Mouse (Mus musculus) midbrain, postnatal 0 days (tissue): ENCODE measurements at regions not wholly inside any gene's neighbourhood (a gene's known extent, or its start where the extent isn't known, plus 50 kb on each side); places are given as distances from the start of the nearest gene placed in this dataset.

ENCODE experiments used
- ATAC-seq: fragments of 200-750 bp; cut with Nextera tagmentation; 2 replicates; pipeline ENCODE4 v1.8.0; 2017; ENCODE audit warnings: moderate number of reproducible peaks, mild to moderate bottlenecking, moderate TSS enrichment, moderate library complexity; ENCODE audit not compliant: low FRiP score
- DNase-seq: peaks from one replicate; pipeline ENCODE4 v3.0.0-alpha.2; 2015; ENCODE audit warnings: low spot score
- H3K27ac ChIP-seq: fragments of 300-500 bp; sonication (generic); 2 replicates; pipeline ENCODE4 v1.5.1; 2014; ENCODE audit warnings: low read depth, mild to moderate bottlenecking, low read length, mixed read lengths
- H3K27me3 ChIP-seq: fragments of 300-500 bp; sonication (generic); 2 replicates; pipeline ENCODE4 v1.6.1; 2014; ENCODE audit warnings: low read length, control low read depth, mixed read lengths; ENCODE audit not compliant: insufficient read depth
- H3K36me3 ChIP-seq: fragments of 300-500 bp; sonication (generic); 2 replicates; pipeline ENCODE4 v1.6.1; 2014; ENCODE audit warnings: low read length, control low read depth, mixed read lengths; ENCODE audit not compliant: insufficient read depth
- H3K4me1 ChIP-seq: fragments of 300-500 bp; sonication (generic); 2 replicates; pipeline ENCODE4 v1.6.1; 2014; ENCODE audit warnings: mild to moderate bottlenecking, control low read depth, antibody characterized with exemption, low read length, mixed read lengths; ENCODE audit not compliant: insufficient read depth
- H3K4me2 ChIP-seq: fragments of 300-500 bp; sonication (generic); 2 replicates; pipeline ENCODE4 v1.6.1; 2014; ENCODE audit warnings: low read depth, mild to moderate bottlenecking, low read length, mixed read lengths; ENCODE audit not compliant: poor library complexity, severe bottlenecking
- H3K4me3 ChIP-seq: fragments of 300-500 bp; sonication (generic); 2 replicates; pipeline ENCODE4 v1.5.1; 2014; ENCODE audit warnings: low read depth, mild to moderate bottlenecking, low read length, moderate library complexity
- H3K9ac ChIP-seq: fragments of 300-500 bp; sonication (generic); replicated peaks from 2 replicates; pipeline ENCODE4 v1.6.1; 2014; ENCODE audit warnings: mild to moderate bottlenecking, low read length, moderate library complexity, mixed read lengths; ENCODE audit not compliant: poor library complexity, severe bottlenecking
- H3K9me3 ChIP-seq: fragments of 300-500 bp; sonication (generic); 2 replicates; pipeline ENCODE4 v1.6.1; 2016; ENCODE audit warnings: low read length, control low read depth
- CTCF ChIP-seq: IDR thresholded peaks from 2 replicates; pipeline ENCODE4 v1.5.1; 2016; ENCODE audit warnings: antibody characterized with exemption, mild to moderate bottlenecking
- WGBS: fragments of 180-500 bp; shearing (Covaris S2); extraction: QIAGEN DNeasy Blood & Tissue Kit; methylation state at CpG from one replicate; pipeline ENCODE4 v1.1.7; 2014; 5-methylcytosine and 5-hydroxymethylcytosine counted together

DNA sequence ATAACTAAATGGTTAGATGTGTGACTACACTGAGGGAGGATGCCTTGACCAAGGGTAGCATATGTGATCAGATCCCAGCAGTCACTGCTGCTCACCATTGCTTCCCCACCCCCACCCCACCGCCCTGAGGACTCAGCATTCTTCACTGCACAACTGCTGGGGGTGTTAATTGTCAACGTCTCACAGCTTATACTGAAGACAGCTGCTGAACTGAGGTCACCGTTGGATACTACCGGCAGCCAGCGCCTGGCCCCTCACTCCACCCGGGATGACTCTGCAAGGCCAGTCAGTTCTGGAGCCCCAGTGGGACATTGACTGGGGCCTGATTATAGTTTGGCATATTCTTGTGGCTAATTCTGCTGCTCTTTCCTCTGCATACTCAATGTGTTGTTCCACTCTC is 87.0 kb upstream of the 1700024P04Rik start:
- Histone ChIP-seq H3K9me3 (no peaks in the 10 kb centered on the region), H3K27me3 (no peaks in the 10 kb centered on the region), H3K4me3 (no peak overlapping the region), H3K36me3 (no peaks in the 10 kb centered on the region), H3K4me1 (no peaks in the 10 kb centered on the region; the same call in 1 of the 2 replicates), H3K4me2 (no peak overlapping the region), H3K9ac (no peak overlapping the region), H3K27ac (no peak overlapping the region)
- DNase-seq (no peak), ATAC-seq (no peak)
- no peak for TF ChIP-seq CTCF
- 47% methylated on average over 6 of the region's 6 CpGs for WGBS

- Histone ChIP-seq H3K27me3 (no peaks in the 10 kb centered on the region), H3K9ac (no peak overlapping the region), H3K27ac (no peak overlapping the region), H3K36me3 (no peaks in the 10 kb centered on the region), H3K4me3 (no peak overlapping the region), H3K4me2 (no peak overlapping the region), H3K4me1 (no peaks in the 10 kb centered on the region; the same call in 1 of the 2 replicates), H3K9me3 (no peaks in the 10 kb centered on the region)
- WGBS, result 66% methylated on average over 10 of the region's 10 CpGs
- DNase-seq, result peak; percentile 37
- ATAC-seq, result no peak
- TF ChIP-seq CTCF, result no peak
Observed at GRCm38 (mm10) chr13:99069767-99070166, 85.4 kb upstream of the 1700024P04Rik start.

- H3K27me3 ChIP-seq, result no peaks in the 10 kb centered on the region
- H3K9me3 ChIP-seq, result no peaks in the 10 kb centered on the region
- H3K4me3 ChIP-seq, result no peak overlapping the region
- no peak overlapping the region for H3K27ac ChIP-seq
- WGBS, result 90% methylated on average over 1 of the region's 1 CpGs
- no peaks in the 10 kb centered on the region; the same call in 1 of the 2 replicates for H3K4me1 ChIP-seq
- no peak overlapping the region for H3K9ac ChIP-seq
- no peaks in the 10 kb centered on the region for H3K36me3 ChIP-seq
- no peak for DNase-seq
- H3K4me2 ChIP-seq, result no peak overlapping the region
- TF ChIP-seq CTCF, result no peak
- no peak for ATAC-seq
Observed at GRCm38 (mm10) chr13:99067504-99067903, 83.1 kb upstream of the 1700024P04Rik start.

GRCm38 (mm10) chr13:99063431-99063830 is 79.1 kb upstream of the 1700024P04Rik start:
- Histone ChIP-seq H3K36me3 (no peaks in the 10 kb centered on the region), H3K9ac (no peak overlapping the region), H3K9me3 (no peaks in the 10 kb centered on the region), H3K4me3 (no peak overlapping the region), H3K4me2 (no peak overlapping the region), H3K4me1 (no peaks in the 10 kb centered on the region), H3K27me3 (no peaks in the 10 kb centered on the region), H3K27ac (no peak overlapping the region)
- TF ChIP-seq CTCF, result no peak
- 72% methylated on average over 4 of the region's 4 CpGs for WGBS
- no peak for DNase-seq
- no peak for ATAC-seq

GRCm38 (mm10) chr13:99062936-99063335 is 78.6 kb upstream of the 1700024P04Rik start:
- no peak overlapping the region for H3K27ac ChIP-seq
- no peak overlapping the region for H3K4me3 ChIP-seq
- no peaks in the 10 kb centered on the region for H3K9me3 ChIP-seq
- ATAC-seq, result no peak
- H3K4me2 ChIP-seq, result no peak overlapping the region
- no peak for DNase-seq
- H3K9ac ChIP-seq, result no peak overlapping the region
- no peak for TF ChIP-seq CTCF
- WGBS, result 77% methylated on average over 3 of the region's 3 CpGs
- no peaks in the 10 kb centered on the region for H3K36me3 ChIP-seq
- H3K4me1 ChIP-seq, result no peaks in the 10 kb centered on the region
- H3K27me3 ChIP-seq, result no peaks in the 10 kb centered on the region

DNA sequence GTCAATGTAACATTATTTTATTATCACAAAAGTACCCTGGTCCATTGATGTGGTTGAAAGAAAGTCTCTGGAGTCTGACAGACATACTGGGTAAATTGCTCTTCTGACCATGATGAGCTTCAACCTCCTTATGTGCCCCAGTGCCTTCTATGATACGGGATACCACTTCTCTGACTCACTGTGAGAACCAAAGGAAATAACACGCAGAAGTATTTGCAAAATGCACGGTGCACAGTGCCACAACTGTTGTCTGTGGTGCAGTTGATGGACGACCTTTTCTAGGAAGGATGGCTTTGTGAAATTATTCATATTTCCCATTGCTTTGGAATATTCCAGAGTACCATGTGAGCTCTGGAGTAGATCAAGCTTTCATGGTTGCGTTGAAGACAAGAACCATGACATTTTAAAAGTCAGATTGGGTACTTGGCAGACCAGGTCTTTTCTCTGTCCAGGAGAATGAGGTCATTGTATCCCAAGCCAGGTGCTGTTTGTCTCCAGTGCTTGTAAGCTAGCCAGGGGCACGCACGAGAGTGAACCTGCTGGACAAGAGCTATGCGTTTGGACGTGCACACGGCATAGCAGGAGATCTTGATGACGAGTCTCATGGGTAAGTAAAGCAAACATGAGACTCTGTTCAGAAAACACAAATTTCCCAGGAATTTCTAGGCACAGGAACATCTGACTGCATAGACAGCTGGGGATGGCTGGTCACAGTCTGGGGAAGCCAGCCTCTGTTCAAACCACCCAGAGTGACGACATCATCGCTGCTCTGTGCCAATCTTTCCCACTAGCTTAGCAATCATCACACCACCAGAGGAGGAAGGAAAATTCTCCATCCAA is 74.0 kb upstream of the 1700024P04Rik start:
- no peak for TF ChIP-seq CTCF
- ATAC-seq (no peak), DNase-seq (no peak)
- H3K27ac ChIP-seq, result no peak overlapping the region
- H3K4me2 ChIP-seq, result no peak overlapping the region
- no peaks in the 10 kb centered on the region for H3K27me3 ChIP-seq
- no peak overlapping the region for H3K9ac ChIP-seq
- H3K9me3 ChIP-seq, result no peaks in the 10 kb centered on the region
- 85% methylated on average over 13 of the region's 13 CpGs for WGBS
- H3K4me1 ChIP-seq, result no peaks in the 10 kb centered on the region
- no peaks in the 10 kb centered on the region for H3K36me3 ChIP-seq
- H3K4me3 ChIP-seq, result no peak overlapping the region
